Mouse (Mus musculus): ENCODE measurements around the gene Tmem41b. TPM values are rescaled to one million over a fixed set of nuclear protein-coding genes. Genes with fewer than 3 reads are reported as not detected.

The Tmem41b gene
- polyA plus RNA-seq (2017; shearing (Covaris generic)) = 48.2 TPM

GRCm38 (mm10) chr7:109986775-109987174 lies at the start of gene Tmem41b:
Gene Tmem41b, minus strand, starts transcription at chr7:109986929.

DNA sequence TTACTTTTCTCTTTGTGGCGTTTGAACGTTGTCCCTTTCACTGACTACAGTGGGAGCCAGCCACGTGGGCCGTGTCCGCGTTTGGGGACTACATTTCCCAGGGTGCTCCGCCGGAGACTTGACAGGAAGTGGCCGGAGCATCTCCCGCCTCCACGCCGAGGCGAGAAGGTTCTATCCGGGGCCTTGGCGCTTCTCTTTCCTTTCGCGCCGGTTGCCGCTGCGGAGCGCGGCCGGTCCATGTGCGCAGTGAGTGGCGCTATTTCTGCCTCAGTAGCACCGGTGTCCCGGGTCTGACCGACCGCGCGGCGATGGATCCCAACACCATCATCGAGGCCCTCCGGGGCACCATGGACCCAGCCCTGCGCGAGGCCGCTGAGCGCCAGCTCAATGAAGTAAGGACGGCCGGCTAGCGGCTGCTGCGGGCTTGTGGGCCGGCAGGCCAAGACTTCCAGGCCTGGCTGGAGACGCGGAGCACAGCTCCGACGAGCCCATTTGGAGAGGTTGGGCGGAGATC lies 31.4 kb upstream of the Tmem41b start, which contains the start of gene Ipo7:
Ipo7 (plus strand) TSS at position 158 of the 514 bp plus-strand sequence.

GRCm38 (mm10) chr7:109959716-109960612 lies 26.8 kb downstream of the Tmem41b start, which contains the start of gene Dennd5a:
Gene Dennd5a, minus strand, starts transcription at chr7:109960470.

Other genes with a start within 250 kb of the Tmem41b start
- gene Tmem9b, start 234.1 kb downstream of the Tmem41b start, polyA plus RNA-seq (2017; shearing (Covaris generic)) = 141 TPM
- 1.6 TPM for gene Nrip3, start 204.9 kb downstream of the Tmem41b start, polyA plus RNA-seq (2017; shearing (Covaris generic))
- gene Scube2, start 121.2 kb downstream of the Tmem41b start, polyA plus RNA-seq (2017; shearing (Covaris generic)) = not detected
- 17.7 TPM for gene Dennd5a, start 26.5 kb downstream of the Tmem41b start, polyA plus RNA-seq (2017; shearing (Covaris generic))
- 35.2 TPM for gene Ipo7, start 31.3 kb upstream of the Tmem41b start, polyA plus RNA-seq (2017; shearing (Covaris generic))
- 28.6 TPM for gene Zfp143, start 74.3 kb upstream of the Tmem41b start, polyA plus RNA-seq (2017; shearing (Covaris generic))
- 0.36 TPM for gene Wee1, start 135.1 kb upstream of the Tmem41b start, polyA plus RNA-seq (2017; shearing (Covaris generic))
- gene Swap70, start 234.8 kb upstream of the Tmem41b start, polyA plus RNA-seq (2017; shearing (Covaris generic)) = 11.1 TPM